Mouse (Mus musculus) lung, postnatal 0 days (tissue): ENCODE measurements around the gene Ccdc151. TPM values are rescaled to one million over a fixed set of nuclear protein-coding genes. Genes with fewer than 3 reads are reported as not detected.

Source experiments
- ATAC-seq: fragments of 200-750 bp; cut with Nextera tagmentation; 2 replicates; pipeline ENCODE4 v1.8.0; 2017; ENCODE audit warnings: moderate library complexity
- DNase-seq: peaks from one replicate; pipeline ENCODE4 v3.0.0-alpha.2; 2016; ENCODE audit warnings: low spot score
- H3K27ac ChIP-seq: fragments of 300-500 bp; sonication (generic); 2 replicates; pipeline ENCODE4 v1.5.1; 2014; ENCODE audit warnings: antibody characterized with exemption, mild to moderate bottlenecking, low read length, mixed read lengths
- H3K27me3 ChIP-seq: fragments of 300-500 bp; sonication (generic); replicated peaks from 2 replicates; pipeline ENCODE4 v1.6.1; 2014; ENCODE audit warnings: low read length, mixed read lengths; ENCODE audit not compliant: insufficient read depth
- H3K36me3 ChIP-seq: fragments of 300-500 bp; sonication (generic); 2 replicates; pipeline ENCODE4 v1.6.1; 2014; ENCODE audit warnings: low read length, mixed read lengths; ENCODE audit not compliant: insufficient read depth
- H3K4me1 ChIP-seq: fragments of 300-500 bp; sonication (generic); 2 replicates; pipeline ENCODE4 v1.6.1; 2014; ENCODE audit warnings: antibody characterized with exemption, low read depth, low read length, mixed read lengths; ENCODE audit not compliant: insufficient read depth
- H3K4me2 ChIP-seq: fragments of 300-500 bp; sonication (generic); replicated peaks from 2 replicates; pipeline ENCODE4 v1.6.1; 2014; ENCODE audit warnings: low read depth, mild to moderate bottlenecking, low read length, moderate library complexity, mixed read lengths
- H3K4me3 ChIP-seq: fragments of 300-500 bp; sonication (generic); 2 replicates; pipeline ENCODE4 v1.5.1; 2014; ENCODE audit warnings: low read depth, low read length
- H3K9ac ChIP-seq: fragments of 300-500 bp; sonication (generic); replicated peaks from 2 replicates; pipeline ENCODE4 v1.6.1; 2014; ENCODE audit warnings: low read depth, mild to moderate bottlenecking
- H3K9me3 ChIP-seq: fragments of 300-500 bp; sonication (generic); 2 replicates; pipeline ENCODE4 v1.6.1; 2016; ENCODE audit warnings: low read length, mixed read lengths
- CTCF ChIP-seq: IDR thresholded peaks from 2 replicates; pipeline ENCODE4 v1.5.1; 2016; ENCODE audit warnings: antibody characterized with exemption, mild to moderate bottlenecking
- EP300 ChIP-seq: IDR thresholded peaks from 2 replicates; pipeline ENCODE4 v1.6.1; 2016; ENCODE audit warnings: antibody characterized with exemption, mild to moderate bottlenecking, control low read depth
- WGBS: fragments of 180-500 bp; shearing (Covaris S2); extraction: QIAGEN DNeasy Blood & Tissue Kit; methylation state at CpG from one replicate; pipeline ENCODE4 v1.1.7; 2014; 5-methylcytosine and 5-hydroxymethylcytosine counted together
- polyA plus RNA-seq: library from polyadenylated mRNA; unstranded; fragments of >200 nt; fragmentation: Nextera tagmentation; extraction: Ambion mirVana; gene quantifications from 2 replicates; pipeline ENCODE4 v1.2.1, GENCODE M21; 2015

Ccdc151 gene
- polyA plus RNA-seq, 1 experiment from 2014 or later = 5.3 TPM

DNA sequence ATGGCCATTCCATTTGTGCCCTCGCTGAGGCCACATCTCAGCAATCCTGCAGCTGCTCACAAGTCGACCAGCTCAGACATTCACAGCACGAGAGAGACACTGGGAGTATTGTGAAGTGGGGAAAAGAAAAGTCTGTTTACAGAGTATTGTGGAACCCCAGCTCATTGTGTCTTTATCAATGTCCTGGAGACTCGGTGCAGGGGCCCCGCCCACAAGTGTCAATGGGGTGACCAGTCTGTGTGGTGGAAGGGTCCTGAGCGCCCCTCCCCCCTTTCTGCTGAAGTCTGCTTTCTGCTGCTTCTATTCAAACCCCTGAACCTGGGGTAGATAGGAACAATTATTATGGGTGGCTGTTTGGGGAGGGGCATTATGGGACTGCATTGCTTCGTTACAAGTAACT lies 26.0 kb upstream of the Ccdc151 start:
- Histone ChIP-seq H3K9me3 (no peaks in the 10 kb centered on the region), H3K4me1 (no peaks in the 10 kb centered on the region), H3K4me3 (no peak overlapping the region), H3K27me3 (no peaks in the 10 kb centered on the region), H3K4me2 (no peak overlapping the region), H3K27ac (no peak overlapping the region), H3K36me3 (no peaks in the 10 kb centered on the region), H3K9ac (no peak overlapping the region)
- WGBS = 34% methylated on average over 7 of the region's 7 CpGs
- TF ChIP-seq EP300 (no peak), CTCF (no peak)
- DNase-seq (no peak), ATAC-seq (no peak)

GRCm38 (mm10) chr9:22024592-22024991 lies 22.2 kb upstream of the Ccdc151 start:
- peak; percentile 47; the same call in 1 of the 2 replicates for ATAC-seq
- WGBS = 36% methylated on average over 8 of the region's 8 CpGs
- no peak overlapping the region for H3K4me2 ChIP-seq
- H3K27me3 ChIP-seq = no peaks in the 10 kb centered on the region
- H3K9ac ChIP-seq = no peak overlapping the region
- no peaks in the 10 kb centered on the region for H3K4me1 ChIP-seq
- TF ChIP-seq EP300 (no peak), CTCF (no peak)
- no peak overlapping the region for H3K27ac ChIP-seq
- H3K9me3 ChIP-seq = no peaks in the 10 kb centered on the region
- no peak for DNase-seq
- no peak overlapping the region for H3K4me3 ChIP-seq
- H3K36me3 ChIP-seq = no peaks in the 10 kb centered on the region

- Histone ChIP-seq H3K4me1 (no peaks in the 10 kb centered on the region), H3K36me3 (peaks cover 16% of the 10 kb centered on the region), H3K9ac (no peak overlapping the region), H3K27ac (no peak overlapping the region), H3K27me3 (no peaks in the 10 kb centered on the region), H3K9me3 (no peaks in the 10 kb centered on the region), H3K4me2 (no peak overlapping the region), H3K4me3 (no peak overlapping the region)
- 67% methylated on average over 7 of the region's 7 CpGs for WGBS
- DNase-seq = no peak
- TF ChIP-seq CTCF (no peak), EP300 (no peak)
- no peak for ATAC-seq
Measured at GRCm38 (mm10) chr9:22017208-22017825, 14.9 kb upstream of the Ccdc151 start.

GRCm38 (mm10) chr9:22016245-22016644 lies 13.8 kb upstream of the Ccdc151 start:
- no peak for ATAC-seq
- no peak overlapping the region for H3K4me3 ChIP-seq
- no peak overlapping the region for H3K4me2 ChIP-seq
- H3K27ac ChIP-seq = no peak overlapping the region
- no peaks in the 10 kb centered on the region for H3K27me3 ChIP-seq
- H3K4me1 ChIP-seq = no peaks in the 10 kb centered on the region
- TF ChIP-seq CTCF = no peak
- 66% methylated on average over 10 of the region's 10 CpGs for WGBS
- no peak for DNase-seq
- no peaks in the 10 kb centered on the region for H3K9me3 ChIP-seq
- H3K36me3 ChIP-seq = peaks cover 21% of the 10 kb centered on the region
- H3K9ac ChIP-seq = no peak overlapping the region

- no peaks in the 10 kb centered on the region for H3K27me3 ChIP-seq
- TF ChIP-seq EP300 (no peak), CTCF (no peak)
- 88% methylated on average over 13 of the region's 13 CpGs for WGBS
- no peaks in the 10 kb centered on the region for H3K4me1 ChIP-seq
- H3K4me3 ChIP-seq = no peak overlapping the region
- H3K9ac ChIP-seq = no peak overlapping the region
- no peaks in the 10 kb centered on the region for H3K9me3 ChIP-seq
- no peak for ATAC-seq
- H3K36me3 ChIP-seq = peaks cover 50% of the 10 kb centered on the region
- no peak overlapping the region for H3K27ac ChIP-seq
- H3K4me2 ChIP-seq = no peak overlapping the region
- no peak for DNase-seq
Measured at GRCm38 (mm10) chr9:22012731-22013130, 10.3 kb upstream of the Ccdc151 start.

GRCm38 (mm10) chr9:22011055-22011454 lies 8.6 kb upstream of the Ccdc151 start:
- H3K4me2 ChIP-seq = no peak overlapping the region
- H3K9me3 ChIP-seq = no peaks in the 10 kb centered on the region
- ATAC-seq (no peak), DNase-seq (no peak)
- no peaks in the 10 kb centered on the region for H3K4me1 ChIP-seq
- H3K27me3 ChIP-seq = no peaks in the 10 kb centered on the region
- no peak overlapping the region for H3K9ac ChIP-seq
- WGBS = 79% methylated on average over 5 of the region's 5 CpGs
- TF ChIP-seq CTCF (no peak), EP300 (no peak)
- H3K27ac ChIP-seq = no peak overlapping the region
- no peak overlapping the region for H3K4me3 ChIP-seq
- peaks cover 55% of the 10 kb centered on the region for H3K36me3 ChIP-seq

DNA sequence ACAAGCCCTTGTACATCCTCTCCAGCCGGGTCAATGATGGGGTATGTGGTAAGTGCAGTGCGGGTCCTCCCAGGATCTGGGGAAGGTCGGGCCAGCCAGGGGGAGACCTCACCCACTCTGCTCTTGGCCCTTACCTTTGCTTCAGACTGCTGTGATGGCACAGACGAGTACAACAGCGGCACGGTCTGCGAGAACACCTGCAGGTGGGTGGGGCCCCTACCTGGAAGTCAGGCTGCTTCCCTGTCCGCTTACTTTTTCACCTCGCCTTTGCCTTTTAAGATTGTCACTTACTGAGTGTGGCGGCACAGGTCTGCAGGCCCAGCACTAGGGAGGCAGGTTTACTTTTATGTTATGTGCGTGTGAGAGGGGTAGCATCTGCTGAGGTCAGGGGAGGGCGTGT lies 2.1 kb upstream of the Ccdc151 start:
- WGBS = 90% methylated on average over 12 of the region's 12 CpGs
- Histone ChIP-seq H3K4me3 (no peak overlapping the region), H3K9ac (no peak overlapping the region), H3K36me3 (peaks cover 18% of the 10 kb centered on the region), H3K4me1 (peaks cover 8% of the 10 kb centered on the region; the same call in 1 of the 2 replicates), H3K27ac (no peak overlapping the region), H3K9me3 (no peaks in the 10 kb centered on the region), H3K4me2 (no peak overlapping the region), H3K27me3 (no peaks in the 10 kb centered on the region)
- TF ChIP-seq EP300 (no peak), CTCF (no peak)
- DNase-seq (no peak), ATAC-seq (no peak)
